Mouse (Mus musculus) c-Kit-positive CD71-positive TER-119-positive erythroid progenitor cells, embryonic 14.5 days (primary cell): ENCODE measurements at regions not wholly inside any gene's neighbourhood (a gene's known extent, or its start where the extent isn't known, plus 50 kb on each side); places are given as distances from the start of the nearest gene placed in this dataset.
A peak's percentile ranks its signal among the peaks of the same experiment; 100 is the strongest.

ENCODE experiments used
- DNase-seq: peaks from one replicate; pipeline ENCODE4 v3.0.0-alpha.2; 2013; ENCODE audit warnings: low spot score

DNA sequence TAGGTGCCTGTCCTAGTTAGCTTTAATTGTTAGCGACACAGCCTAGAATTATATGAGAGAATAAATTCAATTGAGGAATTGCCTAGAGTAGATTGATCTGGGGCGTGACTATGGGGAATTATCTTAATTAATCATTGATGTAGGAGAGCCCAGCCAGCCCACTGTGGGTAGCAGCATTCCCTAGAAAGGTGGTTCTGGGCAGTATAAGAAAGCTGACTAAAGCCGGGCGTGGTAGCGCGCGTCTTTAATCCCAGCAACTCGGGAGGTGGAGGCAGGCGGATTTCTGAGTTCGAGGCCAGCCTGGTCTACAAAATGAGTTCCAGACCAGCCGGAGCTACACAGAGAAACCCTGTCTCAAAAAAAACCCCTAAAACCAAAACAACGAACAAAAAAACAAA, 156.8 kb upstream of the Zfp618 start:
- DNase-seq, result no peak

DNA sequence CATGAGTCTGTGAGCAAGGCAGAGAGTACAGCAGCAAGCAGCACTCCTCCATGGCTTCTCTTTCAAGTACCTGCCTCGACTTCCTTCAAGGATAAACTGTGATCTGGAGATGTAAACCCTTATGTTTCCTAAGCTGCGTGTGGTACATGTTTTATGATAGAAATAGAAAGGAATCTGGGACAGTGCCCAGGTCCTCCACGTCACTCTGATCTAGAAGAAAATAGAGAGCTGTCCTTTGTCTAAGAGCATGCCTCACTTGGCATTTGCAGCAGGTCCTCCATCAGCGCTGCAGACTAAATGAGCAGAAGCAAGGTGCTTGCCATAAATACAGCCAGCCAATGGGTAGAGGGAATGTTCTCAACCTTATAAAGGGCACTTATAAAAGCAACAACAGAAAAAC, 156.3 kb upstream of the Zfp618 start:
- no peak for DNase-seq

DNA sequence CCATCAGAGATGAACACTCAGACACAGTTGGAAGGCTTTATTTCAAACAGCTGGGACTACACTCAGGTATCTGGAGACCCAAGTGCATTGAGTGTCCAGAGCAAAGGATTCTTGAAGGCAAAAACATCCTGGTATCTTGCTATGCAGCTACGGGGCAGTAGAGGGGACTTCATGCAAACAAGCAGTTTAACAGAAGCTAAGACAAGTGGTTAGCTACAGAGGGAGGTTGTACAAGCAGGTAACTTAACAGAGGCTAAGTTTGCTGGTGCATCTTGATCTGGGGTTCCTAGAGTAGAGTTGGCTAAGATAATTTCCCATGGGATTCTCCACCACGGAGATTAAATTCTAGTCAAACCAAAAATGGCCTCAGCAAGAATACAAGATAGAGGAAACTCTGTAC, 145.5 kb upstream of the Zfp618 start:
- no peak for DNase-seq

DNA sequence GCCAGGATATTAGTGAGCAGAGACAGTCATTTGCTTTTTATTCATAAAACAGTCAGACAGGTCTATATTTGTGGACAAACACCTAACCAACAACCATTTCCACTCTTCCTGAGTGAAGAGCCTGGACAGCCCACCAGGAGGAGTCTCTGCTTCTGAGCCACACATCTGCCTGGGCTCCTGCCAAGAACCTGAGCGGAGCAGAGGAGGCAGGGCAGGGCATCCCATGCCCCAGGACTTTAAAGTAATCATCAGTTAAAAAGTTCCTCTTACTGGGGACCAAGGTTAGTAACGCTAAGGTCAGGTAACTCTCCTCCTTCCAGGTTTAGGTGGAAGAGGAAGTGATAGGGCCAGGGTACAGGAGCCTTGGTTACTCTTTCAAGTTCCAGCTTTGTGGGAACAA, 144.1 kb upstream of the Zfp618 start:
- no peak for DNase-seq

DNA sequence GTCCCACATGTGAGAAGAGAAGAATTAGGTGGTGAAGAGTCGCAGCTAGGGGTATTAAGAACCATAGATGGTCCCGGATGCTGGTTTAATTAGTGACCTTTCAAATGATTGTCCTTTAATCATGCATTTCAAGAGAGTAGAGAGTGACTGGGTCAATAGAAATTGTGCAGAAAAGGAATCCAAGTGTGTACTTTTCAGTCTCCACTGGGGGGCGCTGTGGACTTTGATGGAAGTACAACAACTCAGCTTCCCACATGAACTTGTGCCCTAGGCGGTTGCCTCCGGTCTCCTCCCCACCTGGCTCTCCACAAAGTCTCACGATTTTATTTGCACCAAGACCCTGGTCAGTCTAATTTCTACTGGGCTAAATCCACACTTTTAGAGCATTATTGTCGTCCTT, 142.8 kb upstream of the Zfp618 start:
- DNase-seq, result peak; percentile 22

DNA sequence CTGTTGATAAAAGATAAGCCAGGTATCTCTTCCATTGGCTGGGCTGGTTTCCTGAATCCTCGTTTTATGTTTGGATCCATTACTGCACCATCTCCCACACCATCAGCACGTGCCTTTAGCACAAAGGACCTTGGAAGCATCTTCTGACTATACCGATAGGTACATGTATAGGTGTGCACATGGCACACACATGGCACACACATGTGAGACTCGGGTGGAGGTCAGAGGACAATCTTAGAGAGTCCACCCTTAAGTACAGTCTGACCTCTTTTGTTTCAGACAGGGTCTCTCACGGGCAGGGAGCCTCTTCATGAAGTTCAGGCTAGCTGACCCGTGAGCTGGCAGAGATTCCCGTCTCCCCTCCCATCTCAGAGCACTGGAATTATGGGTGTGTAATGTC, 142.3 kb upstream of the Zfp618 start:
- DNase-seq, result no peak

DNA sequence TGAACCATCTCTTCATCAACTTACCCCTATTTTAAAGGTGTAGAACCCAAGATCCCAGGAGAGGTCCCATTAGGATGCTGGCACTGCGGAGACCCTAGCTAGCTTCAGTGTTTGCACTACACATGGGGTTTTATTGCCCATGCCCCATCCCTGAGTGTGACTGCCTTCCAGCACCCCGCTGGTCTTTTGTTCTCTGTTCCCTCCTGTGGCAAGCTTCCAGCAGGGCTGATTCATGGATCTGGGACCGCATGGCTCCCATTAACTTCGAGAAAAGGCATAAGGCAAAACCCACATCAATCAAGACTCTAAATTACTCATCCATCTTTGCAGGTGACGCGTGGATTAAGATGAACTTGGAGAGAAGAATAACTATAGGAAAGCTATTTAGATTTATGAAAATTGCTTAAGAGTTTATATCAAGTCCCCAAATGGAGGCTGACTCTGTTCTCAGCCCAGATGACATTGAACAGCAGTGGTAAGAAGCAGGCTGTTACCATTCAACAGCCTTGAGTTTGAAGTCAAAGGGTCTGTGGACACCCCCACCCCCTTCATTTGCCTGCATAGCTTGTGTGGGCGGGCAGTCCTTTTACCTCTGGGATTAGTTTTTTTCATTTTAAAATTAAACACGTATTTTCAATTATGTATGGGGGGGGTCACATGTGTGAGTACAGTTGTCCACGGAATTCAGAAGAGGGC, 141.7 kb upstream of the Zfp618 start:
- DNase-seq, result no peak

DNA sequence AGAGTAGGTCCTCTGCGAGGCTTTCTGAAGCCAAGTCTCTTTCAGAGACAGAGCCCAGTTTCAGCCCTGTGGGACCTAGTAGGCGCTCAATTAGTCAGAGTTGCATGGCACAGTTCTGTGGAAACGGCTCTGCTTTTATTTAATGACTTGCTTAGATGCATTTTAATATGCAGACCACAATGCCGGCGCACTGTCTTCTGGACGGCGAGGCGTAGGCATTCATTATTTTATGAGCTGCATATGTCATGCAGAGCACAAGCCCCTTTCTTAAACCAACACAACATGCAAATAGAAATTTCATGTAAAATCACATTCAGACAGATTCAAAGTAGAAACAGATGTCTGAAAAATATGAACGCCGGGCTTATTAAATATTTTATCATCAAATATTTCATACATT, 140.8 kb upstream of the Zfp618 start:
- DNase-seq, result no peak

DNA sequence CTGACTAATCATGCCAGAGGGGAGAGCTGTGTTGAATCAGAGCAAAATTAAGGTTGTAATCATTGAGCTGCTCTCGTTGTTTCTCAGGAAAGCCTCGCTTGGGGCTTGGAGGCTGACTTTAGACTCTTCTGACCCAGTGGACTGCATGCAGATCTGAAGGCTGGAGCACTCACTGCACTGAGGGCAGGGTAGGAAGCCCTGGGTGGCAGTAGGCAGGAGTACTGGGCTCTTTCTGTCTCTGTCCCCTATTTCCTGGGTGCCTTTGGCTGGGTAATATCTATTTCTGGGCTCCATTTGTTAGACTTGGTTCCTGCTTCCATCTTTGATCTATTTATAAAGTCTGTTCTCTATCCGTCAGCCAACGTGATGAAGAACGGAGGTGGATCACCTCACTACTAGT, 140.1 kb upstream of the Zfp618 start:
- DNase-seq, result no peak

DNA sequence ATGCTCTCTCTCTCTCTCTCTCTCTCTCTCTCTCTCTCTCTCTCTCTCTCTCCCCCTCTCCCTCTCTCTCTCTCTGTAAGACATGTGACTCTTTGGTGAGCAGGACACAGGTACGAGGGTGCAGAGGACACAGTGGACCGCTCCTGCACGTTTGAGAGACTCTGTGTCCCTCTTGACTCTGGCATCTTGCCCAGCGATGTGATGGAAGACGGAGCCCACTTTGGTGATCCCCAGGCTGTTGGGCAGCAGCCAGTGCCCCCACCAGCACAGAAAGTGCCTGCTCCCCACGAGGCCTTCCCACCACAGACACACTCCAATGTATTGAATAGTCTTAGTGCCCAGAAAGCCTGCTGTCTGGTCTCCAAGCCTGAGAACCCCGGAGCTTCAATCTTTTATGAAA, 136.4 kb upstream of the Zfp618 start:
- DNase-seq, result no peak

DNA sequence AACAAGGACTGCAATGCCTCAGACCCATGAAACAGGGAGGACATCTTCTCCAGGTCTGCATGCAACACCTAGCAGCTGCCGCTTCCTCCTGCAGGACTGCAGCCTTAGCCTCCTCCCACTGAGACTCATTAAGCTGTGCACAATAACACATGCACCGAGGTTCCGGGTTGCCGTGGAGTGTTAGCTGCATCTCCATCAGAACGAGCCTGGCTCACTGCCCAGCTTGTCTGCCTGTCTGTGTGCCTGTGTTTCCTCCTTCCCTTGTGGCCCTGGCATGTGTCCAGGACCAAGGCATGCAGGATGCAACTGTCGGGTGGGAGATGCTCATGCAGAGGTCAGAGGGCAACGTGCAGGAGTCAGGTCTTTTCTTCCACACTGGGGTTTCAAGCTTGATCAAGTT, 131.4 kb upstream of the Zfp618 start:
- DNase-seq, result no peak

DNA sequence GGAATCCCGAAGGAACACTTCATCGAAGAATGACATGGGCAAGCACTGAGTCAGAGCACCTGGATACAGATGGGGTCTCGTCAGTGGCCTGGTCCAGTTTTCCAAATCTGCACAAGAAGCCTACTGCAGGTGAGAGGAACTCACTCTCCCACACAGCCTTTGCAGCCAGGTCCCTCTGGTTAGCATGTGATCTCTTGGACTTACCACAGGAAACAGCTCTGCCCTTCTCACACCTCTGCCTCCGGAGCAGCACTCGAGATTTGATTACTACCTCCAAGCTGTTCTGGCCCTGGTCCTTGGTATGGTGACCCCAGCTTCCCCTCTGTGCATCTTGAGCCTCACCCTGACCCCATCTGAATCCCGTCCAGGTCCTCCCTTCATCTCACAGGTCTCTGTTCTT, 128.5 kb upstream of the Zfp618 start:
- no peak for DNase-seq

DNA sequence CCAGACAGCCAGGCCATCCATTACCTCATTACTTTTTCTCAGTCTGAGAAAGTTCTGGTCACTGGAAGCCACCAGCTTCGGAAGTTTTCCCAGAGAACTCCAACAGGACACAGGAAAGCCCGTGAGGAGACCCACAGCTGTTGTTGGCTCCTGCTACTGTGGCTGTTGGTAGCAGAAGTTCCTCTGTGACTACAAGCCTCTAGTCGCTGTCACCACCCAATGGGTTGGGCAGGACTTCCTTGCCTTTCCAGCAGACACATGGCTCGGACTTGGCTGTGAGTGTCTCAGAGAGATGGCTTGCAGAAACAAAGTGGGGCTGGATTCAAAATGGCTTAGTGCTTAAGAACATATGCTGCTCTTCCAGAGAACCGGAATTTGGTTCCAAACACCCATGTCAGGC, 114.8 kb upstream of the Zfp618 start:
- no peak for DNase-seq

DNA sequence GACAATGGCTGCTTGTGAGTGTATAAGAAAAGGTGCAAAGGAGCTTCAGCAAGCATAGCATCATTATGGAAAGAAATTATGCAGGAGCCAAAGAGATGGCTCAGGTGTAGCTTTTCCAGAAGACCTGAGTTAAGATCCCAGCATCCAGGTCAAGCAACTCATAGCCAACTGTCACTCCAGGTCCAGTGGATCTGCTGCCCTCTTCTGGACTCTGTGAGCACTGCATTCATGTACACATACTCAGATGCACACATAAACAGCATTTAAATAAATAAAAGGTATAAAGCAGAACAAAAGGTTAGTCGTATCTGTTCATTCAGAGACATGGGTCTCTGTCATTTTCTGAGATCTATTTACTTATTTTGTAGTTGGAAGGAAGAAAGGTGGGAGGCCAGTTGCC, 112.0 kb upstream of the Zfp618 start:
- DNase-seq, result peak; percentile 3

DNA sequence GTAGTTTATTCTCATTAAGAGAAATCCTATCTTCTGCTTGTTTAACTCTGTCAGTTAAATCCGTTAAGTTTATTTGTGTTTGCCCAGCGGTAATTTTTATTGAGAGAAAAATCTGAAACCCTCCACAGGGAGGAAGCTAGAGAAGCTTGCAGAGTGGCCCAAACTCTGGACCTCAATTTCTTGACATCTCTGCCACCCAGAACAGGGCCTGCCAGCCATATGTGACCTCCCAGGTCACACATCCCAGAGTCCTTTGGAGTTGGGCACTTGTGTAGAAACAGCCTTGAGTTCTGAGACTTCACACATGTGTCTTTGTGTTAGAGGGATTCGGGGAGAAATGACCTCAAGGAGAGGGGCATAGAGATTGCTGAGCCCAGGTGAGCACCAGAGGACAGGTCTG, 109.0 kb upstream of the Zfp618 start:
- DNase-seq, result no peak

DNA sequence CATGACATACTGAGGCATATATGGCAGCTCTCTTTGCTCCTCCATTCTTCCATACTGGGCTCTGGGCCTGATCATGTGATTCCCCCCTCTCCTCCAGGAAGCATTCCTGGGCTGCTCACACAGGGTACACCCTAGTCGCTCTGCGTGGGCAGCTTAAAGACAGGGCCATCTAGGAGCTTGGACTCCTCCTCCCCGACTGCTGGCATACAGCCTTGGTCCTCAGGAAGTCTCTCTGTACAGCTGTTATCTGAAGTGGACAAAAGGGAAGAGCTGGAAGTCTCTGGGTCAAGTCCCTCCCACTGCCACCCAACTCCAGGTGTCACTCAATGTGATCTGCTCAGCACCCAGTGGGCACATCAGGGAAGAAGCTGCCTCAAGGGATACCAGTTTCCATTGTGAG, 102.6 kb upstream of the Zfp618 start:
- DNase-seq, result no peak

DNA sequence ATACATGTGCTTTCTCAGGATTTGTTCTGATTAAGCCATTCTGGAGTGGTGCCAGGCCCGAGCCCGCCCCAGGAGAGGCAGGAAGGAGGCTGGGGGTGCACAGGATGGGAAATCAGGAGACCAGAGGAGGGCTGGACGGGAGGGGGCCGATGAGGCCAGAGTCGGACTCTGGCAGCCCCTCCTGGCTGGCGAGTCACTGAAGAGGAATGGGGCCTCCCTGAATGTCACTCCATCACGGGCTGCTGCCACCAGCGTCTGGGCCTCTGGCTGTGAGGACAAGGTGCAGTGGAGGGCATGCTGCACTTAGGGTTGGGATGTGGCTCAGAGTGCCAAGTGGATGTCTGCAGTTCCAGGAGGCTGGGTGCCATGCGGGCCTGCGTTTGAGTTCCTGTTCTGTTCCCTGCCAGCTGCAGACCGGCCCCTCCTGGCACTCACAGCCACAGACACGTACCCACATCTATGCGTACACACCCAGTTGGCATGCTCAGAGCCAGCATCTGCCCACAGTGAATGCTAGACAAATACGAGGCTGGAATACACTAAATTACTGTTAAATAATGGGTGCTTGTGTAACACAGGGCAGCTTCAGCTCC, 94.9 kb upstream of the Zfp618 start:
- no peak for DNase-seq

DNA sequence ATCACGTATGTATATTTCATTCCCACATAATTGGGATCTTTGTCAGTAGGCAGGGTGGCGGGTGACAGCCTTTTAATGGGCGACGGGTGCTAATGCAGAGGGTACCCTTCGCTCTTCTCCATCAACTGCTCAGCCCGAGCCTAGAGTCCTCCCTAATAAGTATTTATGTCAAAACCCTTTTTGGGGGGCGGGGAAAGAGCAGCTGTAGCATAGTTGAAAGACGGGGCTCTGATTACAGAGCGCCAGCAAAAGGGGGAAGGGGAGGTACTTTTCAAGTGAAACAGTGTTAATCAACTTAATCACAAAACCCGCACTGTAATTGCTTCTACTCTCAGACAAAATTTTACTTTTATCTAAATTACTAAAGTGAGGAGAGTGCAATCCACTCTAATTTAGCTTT, 92.8 kb upstream of the Zfp618 start:
- no peak for DNase-seq

DNA sequence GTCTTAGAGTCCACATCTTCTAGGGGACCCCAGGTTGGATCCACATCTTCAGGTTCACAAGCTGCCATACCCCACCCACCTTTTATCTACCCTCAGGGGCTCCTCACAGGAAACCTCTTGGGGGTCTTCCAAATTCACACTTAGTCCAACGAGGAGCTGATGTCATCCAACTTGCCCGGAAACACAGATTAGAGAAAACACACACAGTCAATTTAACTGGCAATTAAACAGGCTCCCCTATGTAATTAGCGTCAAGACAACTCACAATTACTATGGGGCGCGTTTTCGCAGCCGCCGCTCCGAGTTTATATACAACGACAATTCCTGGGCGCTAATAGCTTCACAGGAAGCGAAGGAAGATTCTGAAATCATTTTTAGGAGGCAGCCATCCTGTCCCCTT, 91.4 kb upstream of the Zfp618 start:
- no peak for DNase-seq

DNA sequence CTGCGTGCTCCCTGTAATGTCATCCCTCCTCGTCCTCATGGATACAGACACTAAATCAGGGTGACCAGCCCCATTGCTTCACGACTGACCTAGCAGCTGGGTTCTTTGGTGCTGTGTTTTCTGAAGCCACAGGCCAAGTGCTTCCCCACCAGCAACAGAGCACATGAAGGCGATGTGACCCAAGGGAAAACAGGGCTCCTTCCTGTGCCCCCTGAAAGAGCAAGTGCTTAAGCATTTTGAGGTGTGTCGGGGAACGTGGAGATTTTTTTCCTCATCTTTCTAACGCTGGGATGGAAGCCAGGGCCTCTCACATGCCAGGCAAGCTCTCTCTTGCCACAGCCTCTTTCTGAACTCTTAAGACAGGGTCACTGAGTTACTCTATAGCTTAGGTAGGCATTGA, 87.3 kb upstream of the Zfp618 start:
- DNase-seq, result no peak

DNA sequence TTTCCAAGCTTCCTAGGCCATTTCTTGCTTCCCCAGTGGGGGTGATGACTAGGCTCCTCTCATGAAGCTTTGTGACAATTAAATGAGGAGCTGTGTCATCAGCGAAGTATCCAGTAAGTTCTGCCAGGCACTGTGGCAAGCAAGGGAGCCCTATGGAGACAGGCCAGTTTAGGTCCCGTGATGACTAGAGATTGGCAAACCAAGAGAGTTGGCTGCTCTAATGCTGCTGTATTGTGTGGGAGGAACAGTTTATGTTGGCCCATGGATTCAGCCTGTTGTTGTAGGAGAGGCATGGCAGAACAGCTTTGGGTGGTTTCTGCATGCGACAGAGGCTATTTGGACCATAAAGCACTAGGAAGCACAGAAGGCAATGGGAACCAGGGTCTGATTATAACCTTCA, 86.4 kb upstream of the Zfp618 start:
- no peak for DNase-seq

DNA sequence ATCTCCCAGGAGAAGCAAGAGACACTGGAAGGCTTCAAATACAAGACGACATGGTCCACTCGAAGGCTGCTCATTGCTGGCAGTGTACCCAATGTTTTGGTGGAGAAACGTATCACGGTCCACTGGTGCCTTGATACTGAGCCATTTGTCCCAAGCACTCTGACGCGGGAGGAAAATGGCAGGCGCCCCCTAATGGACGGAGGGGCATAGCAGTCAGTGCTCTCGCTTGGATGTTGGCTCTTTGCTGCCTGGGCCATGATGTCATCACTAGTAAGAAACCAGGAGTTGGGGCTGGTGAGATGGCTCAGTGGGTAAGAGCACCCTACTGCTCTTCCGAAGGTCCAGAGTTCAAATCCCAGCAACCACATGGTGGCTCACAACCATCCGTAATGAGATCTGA, 83.5 kb upstream of the Zfp618 start:
- DNase-seq, result peak; percentile 11

DNA sequence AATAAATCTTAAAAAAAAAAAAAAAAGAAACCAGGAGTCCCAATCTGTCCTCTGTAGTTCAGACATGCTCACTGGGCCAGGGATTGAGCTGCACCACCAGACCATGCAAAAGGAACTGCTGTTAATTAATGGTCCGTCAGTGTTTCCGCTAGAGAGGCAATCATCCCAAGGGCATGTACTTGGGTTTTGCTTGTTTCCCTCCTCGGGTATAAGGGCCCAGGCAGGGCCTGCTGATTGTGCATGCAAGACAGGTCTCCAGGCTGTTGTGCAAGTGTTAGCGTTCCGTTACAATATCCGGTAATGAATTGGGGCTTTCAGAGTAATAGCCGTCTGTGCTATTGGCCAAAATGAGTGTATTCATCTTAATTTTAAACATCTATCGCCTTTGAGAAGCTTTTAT, 83.1 kb upstream of the Zfp618 start:
- no peak for DNase-seq

DNA sequence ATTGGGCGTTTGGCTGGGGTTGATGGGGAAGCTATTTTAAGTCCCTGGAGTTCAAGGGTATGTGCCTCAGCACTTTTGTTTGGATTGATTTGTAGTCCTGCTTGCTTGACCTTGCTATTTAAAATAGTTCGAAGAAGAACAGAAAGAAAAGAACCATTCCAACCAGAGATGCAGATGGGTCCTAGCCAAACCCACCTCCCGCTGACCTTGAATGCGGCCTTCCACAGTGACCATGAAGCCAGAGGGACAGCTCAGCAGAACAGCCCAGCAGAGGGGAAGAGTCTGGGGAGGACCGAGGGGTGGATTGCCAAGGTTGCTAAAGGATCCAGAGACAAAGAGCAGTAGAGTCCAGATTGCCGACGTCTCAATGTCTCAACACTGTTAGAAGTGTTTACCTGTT, 76.6 kb upstream of the Zfp618 start:
- DNase-seq, result no peak

DNA sequence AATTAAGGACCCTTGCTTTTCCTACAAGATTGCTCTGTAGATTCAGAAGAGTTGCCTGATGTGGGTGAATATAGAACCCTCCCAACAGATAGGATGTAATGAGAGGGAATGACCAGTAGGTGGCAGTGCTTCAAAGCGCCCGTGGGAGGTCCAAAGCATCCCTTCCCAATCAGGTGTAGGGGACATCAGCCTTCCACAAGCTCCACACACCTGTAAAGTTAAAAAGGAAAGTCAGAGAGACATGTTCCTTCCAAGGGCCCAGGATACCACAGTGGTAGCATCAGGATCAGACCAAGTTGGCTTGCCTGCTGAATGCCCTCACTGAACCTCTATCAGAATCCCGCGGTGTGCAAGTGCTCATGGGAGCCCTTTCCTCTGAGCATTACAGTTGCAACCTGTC, 75.7 kb upstream of the Zfp618 start:
- DNase-seq, result peak; percentile 8
